Mouse (Mus musculus) lung, postnatal 0 days (tissue): ENCODE results near the gene Myo10.

Experiments used
- CTCF ChIP-seq: IDR thresholded peaks from 2 replicates; pipeline ENCODE4 v1.5.1; 2016; ENCODE audit warnings: antibody characterized with exemption, mild to moderate bottlenecking
- EP300 ChIP-seq: IDR thresholded peaks from 2 replicates; pipeline ENCODE4 v1.6.1; 2016; ENCODE audit warnings: antibody characterized with exemption, mild to moderate bottlenecking, control low read depth

GRCm38 (mm10) chr15:25609253-25609652, 13.1 kb upstream of the Myo10 start:
- no peak for TF ChIP-seq CTCF
- no peak for TF ChIP-seq EP300
